Mouse (Mus musculus) kidney, adult 18-20 months (tissue): ENCODE measurements around the gene Snph.
A peak's percentile ranks its signal among the peaks of the same experiment; 100 is the strongest.
"Not testable (repeated sequence)": the region's sequence is repeated elsewhere in the genome, so short reads cannot be mapped to it uniquely, and the experiment has no call there.

Source experiments
- DNase-seq: peaks from one replicate; pipeline ENCODE4 v3.0.0; 2021

Snph gene

GRCm38 (mm10) chr2:151632159-151632814 is at the start of gene Snph:
Snph (minus strand) TSS chr2:151632593.
- DNase-seq = peak; percentile 61

- DNase-seq = no peak
These were observed 43.8 kb upstream of the Snph start for GRCm38 (mm10) chr2:151676234-151676633.

GRCm38 (mm10) chr2:151670968-151671329 is 38.6 kb upstream of the Snph start:
- DNase-seq = no peak

GRCm38 (mm10) chr2:151670026-151670967 is 37.9 kb upstream of the Snph start:
- DNase-seq = no peak

GRCm38 (mm10) chr2:151668433-151668832 is 36.0 kb upstream of the Snph start, which contains the start of gene Rad21l:
Rad21l (minus strand) TSS chr2:151668533.
- no peak for DNase-seq

- no peak for DNase-seq
These were observed 19.7 kb upstream of the Snph start for GRCm38 (mm10) chr2:151652053-151652452.

GRCm38 (mm10) chr2:151636015-151636402 is 3.6 kb upstream of the Snph start:
- DNase-seq = no peak

GRCm38 (mm10) chr2:151635362-151636014 is 3.1 kb upstream of the Snph start:
- DNase-seq = no peak

- DNase-seq = no peak
These were observed 2.5 kb upstream of the Snph start for GRCm38 (mm10) chr2:151634903-151635302.

GRCm38 (mm10) chr2:151632982-151633381 is 589 bp upstream of the Snph start:
- DNase-seq = no peak

- DNase-seq = no peak
These were observed 811 bp downstream of the Snph start for GRCm38 (mm10) chr2:151631406-151632158.

GRCm38 (mm10) chr2:151629310-151629709 is 3.1 kb downstream of the Snph start:
- DNase-seq = no peak

GRCm38 (mm10) chr2:151628011-151628410 is 4.4 kb downstream of the Snph start:
- DNase-seq = no peak

- DNase-seq = no peak
These were observed 6.1 kb downstream of the Snph start for GRCm38 (mm10) chr2:151626296-151626695.

GRCm38 (mm10) chr2:151623776-151624175 is 8.6 kb downstream of the Snph start:
- no peak for DNase-seq

GRCm38 (mm10) chr2:151616551-151617329 is 15.7 kb downstream of the Snph start:
- DNase-seq = no peak

GRCm38 (mm10) chr2:151615779-151616178 is 16.6 kb downstream of the Snph start:
- not testable (repeated sequence) for DNase-seq

GRCm38 (mm10) chr2:151609974-151610373 is 22.4 kb downstream of the Snph start:
- DNase-seq = no peak

- DNase-seq = no peak
These were observed 24.0 kb downstream of the Snph start for GRCm38 (mm10) chr2:151608435-151608834.

GRCm38 (mm10) chr2:151605437-151605987 is 26.9 kb downstream of the Snph start:
- DNase-seq = no peak

- no peak for DNase-seq
These were observed 28.8 kb downstream of the Snph start for GRCm38 (mm10) chr2:151603630-151604029.

- no peak for DNase-seq
These were observed 30.3 kb downstream of the Snph start for GRCm38 (mm10) chr2:151602106-151602505.
